Mouse (Mus musculus) heart, postnatal 36 days (tissue): ENCODE measurements at regions not wholly inside any gene's neighbourhood (a gene's known extent, or its start where the extent isn't known, plus 50 kb on each side); places are given as distances from the start of the nearest gene placed in this dataset.

Source experiments
- DNase-seq, 2 experiments: peaks; one replicate each; pipeline ENCODE4 v3.0.0; 2021 to 2022
- intact Hi-C: fragments of 180-260 bp; cut with DNase I; formaldehyde crosslinking; loops from one replicate; pipeline ENCODE4 v1.15.1; 2025

DNA sequence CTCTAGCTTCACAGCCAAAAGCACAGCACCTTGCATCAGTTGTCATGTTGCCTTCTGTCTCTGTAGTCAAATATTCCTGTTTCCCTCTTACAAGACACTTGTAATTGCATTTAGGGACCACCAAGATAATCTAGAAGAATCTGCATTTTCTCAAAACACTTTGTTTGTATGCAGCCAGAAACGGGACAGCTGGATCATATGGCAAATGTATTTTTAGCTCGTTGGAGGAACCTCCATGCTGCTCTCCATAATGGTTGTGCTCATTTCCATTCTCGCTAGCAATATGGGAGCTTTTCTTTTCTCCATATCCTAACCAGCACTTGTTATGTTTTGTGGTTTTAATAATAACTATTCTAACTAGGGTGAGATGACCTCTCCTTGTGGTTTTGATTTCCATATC is 313.3 kb upstream of the Vrk2 start:
- intact Hi-C loops: no loop called here
- no peak for DNase-seq

DNA sequence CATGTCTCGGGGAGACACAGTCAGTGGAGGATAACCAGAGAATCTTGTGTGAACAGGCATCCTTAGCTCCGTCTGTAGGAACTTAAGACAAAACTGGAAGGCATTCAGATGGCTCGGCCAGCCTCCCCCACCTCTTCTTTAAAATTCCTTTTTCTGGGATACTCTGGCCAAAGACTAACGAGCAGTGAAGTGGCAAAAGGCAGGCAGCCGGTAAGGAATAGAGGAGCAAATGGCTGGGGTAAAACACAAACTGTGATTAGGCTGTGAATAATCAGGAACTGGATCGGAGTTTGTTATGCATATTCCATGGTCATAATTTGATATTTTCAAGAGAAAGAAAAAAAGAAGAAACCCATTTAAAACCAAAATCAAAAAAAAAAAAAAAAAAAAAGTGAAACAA is 287.8 kb upstream of the Vrk2 start:
- intact Hi-C loops: no loop called here
- DNase-seq: no peak
